Mouse (Mus musculus): ENCODE measurements around the gene Hist1h2bc.

Gene Hist1h2bc

DNA sequence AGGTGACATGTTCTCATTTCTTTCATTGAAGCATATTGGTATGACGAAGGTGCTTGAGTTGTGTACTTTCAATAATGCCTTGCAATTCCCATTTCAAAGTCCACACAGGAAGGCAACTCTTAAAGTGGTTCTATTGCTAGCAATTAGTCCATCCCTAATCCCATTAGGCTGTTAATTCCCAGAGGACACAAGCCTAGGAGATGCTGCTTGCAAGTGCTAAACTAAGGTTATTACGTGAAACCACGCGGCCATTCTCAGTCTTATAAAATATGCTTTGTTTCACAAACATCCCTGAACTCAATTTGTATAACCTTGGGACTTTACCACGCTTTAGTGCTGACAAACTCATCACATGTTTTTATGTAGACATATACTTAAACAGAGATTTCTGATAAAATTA, 53.1 kb downstream of the Hist1h2bc start:
- no peak for DNase-seq (ENCODE audit: low spot score)

DNA sequence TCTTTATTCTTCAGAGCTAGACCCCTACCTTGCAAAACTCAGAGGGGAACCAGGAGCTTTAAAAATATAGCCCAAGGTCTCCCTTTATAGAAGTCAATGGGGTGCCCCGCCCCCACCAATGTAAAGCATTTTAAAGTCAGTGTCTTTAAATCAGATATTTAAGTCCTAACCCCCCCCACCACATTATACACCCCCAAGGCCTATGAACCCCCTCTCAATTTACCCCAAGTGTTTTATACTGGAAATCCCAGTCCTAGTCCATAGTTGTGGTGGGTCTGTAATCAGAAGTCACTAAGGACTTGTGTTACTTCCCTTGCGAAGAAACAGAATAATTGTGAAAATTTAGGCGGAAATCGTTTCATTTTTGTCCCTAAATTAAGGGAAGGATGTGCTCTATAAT, 54.0 kb downstream of the Hist1h2bc start:
- DNase-seq (ENCODE audit: low spot score), result no peak

DNA sequence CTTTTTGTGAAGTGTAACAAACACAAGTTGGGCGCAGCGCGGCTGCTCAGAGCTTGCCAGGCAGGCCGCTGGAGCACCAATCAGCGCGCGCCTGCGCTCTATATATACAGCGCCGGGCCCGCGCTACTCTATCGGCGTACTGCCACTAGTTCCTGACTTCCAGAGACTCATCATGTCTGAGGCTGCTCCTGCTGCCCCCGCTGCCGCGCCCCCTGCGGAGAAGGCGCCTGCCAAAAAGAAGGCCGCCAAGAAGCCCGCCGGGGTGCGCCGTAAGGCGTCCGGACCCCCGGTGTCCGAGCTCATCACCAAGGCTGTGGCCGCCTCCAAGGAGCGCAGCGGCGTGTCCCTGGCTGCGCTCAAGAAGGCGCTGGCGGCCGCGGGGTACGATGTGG, 54.7 kb downstream of the Hist1h2bc start, which contains the start of gene Hist1h1c:
Gene Hist1h1c (plus strand): TSS at position 132 of the 392 bp plus-strand sequence.
- peak; percentile 96 for DNase-seq (ENCODE audit: low spot score)

DNA sequence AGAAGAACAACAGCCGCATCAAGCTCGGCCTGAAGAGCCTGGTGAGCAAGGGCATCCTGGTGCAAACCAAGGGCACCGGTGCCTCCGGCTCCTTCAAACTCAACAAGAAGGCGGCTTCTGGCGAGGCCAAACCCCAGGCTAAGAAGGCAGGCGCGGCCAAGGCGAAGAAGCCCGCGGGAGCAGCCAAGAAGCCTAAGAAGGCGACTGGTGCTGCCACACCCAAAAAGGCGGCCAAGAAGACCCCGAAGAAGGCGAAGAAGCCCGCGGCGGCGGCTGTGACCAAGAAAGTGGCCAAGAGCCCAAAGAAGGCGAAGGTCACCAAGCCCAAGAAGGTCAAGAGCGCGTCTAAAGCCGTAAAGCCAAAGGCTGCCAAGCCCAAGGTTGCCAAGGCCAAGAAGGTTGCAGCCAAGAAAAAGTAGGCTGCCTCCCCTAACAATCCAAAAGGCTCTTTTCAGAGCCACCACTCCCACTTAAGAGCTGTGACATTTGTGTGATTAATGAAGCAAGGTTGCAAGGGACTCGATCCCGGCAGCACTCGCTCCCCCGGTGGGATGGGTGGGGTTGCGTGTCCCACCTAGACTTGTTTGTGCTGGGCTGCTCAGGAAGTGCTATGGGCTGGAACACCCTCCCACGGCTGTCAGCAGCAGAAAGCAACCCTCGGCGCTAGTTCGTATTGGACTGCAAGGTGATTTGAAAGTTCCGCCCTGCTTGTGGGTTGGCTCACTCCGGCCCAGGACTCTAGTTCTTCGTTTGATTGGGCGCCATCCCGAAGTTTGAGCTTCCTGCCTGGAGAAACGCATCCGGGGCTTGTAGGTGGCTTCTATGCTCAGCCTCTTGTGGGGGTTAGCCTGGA, 55.3 kb downstream of the Hist1h2bc start:
- DNase-seq (ENCODE audit: low spot score), result peak; percentile 93

DNA sequence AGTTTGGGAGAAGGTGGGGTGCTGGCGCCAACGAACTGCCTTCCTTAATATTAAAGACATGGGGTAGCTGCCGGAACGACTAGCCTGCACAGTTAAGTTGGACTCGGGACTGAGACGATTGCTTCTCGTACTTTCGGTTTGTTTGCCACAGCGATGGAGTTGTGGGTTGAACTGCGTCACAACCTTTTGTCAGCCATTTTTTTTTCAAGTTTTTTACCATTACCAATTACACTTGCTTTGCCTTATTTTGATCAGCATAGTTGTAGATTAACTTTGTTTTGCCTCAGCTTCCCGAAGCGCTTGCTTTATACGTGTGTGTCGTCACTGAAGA, 55.9 kb downstream of the Hist1h2bc start:
- no peak for DNase-seq (ENCODE audit: low spot score)

- DNase-seq (ENCODE audit: low spot score), result no peak
Measured at GRCm38 (mm10) chr13:23740256-23740840, 56.3 kb downstream of the Hist1h2bc start.

DNA sequence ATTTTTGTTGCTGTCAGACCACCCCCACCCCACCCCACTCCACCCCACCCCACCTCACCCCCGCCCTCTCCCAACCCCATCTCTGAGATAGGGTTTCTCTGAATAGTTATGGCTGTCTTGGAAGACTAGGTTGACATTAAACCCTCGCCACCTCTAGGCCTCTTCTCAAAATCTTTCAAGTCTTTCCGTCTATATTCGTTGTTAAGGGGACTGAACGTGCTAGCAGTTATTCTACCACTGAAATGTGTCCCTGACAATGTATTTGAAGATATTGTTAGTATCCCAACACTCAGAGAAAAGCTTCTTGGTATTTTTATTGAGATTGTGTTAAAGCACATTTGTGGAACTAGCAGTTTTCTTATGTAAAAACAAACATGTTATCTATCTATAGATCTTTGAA, 56.9 kb downstream of the Hist1h2bc start:
- no peak for DNase-seq (ENCODE audit: low spot score)

GRCm38 (mm10) chr13:23742007-23742406, 58.0 kb downstream of the Hist1h2bc start:
- no peak for DNase-seq (ENCODE audit: low spot score)

All from testis, postnatal 14 days (tissue).